19 mouse cellular contexts compared by ENCODE assay signal in the genomic region with DNA sequence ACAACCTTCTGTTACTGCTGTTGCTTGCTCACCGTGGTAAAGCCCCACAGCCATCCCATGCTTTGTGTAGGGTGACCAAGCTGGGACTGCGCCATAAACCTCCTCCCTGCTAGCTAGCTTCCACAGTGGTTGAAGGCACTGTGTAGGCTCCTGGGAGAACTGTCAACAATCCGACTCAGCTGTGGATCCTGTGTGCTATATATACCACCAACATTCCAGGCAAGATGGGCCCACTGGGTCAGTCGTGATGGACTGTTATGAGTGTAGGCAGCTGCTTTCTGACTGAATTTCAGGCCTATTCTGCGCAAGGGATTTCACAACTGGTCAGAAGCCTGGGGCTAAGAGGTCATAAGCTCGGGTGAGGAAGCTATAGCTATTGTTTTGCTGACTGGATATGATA. TPM values are rescaled to one million over a fixed set of nuclear protein-coding genes. Genes with fewer than 3 reads are reported as not detected.
A peak's percentile ranks its signal among the peaks of the same experiment; 100 is the strongest.
DNase-seq lines count a peak whose midpoint lies in the region; ATAC-seq and TF ChIP-seq lines count a peak whose summit lies in the region.
"Had no signal": no experiment of that assay in that cellular context is flagged by ENCODE, and none has a peak within 500 bp of the region (broad histone marks: within the 10 kb centered on the region; RNA-seq: fewer than 3 reads in every experiment).

No protein-coding gene starts in this region.

- no peaks in the 10 kb centered on the region for H3K27me3 ChIP-seq in heart, embryonic 10.5 days (ENCODE audit: insufficient read depth, poor library complexity, severe bottlenecking)
- no peaks in the 10 kb centered on the region for H3K27me3 ChIP-seq in lung, embryonic 14.5 days (ENCODE audit: insufficient read depth, low read length)
- no peaks in the 10 kb centered on the region for H3K27me3 ChIP-seq in lung, postnatal 0 days (replicated peaks; ENCODE audit: insufficient read depth, low read length)
- no peaks in the 10 kb centered on the region for H3K27me3 ChIP-seq in stomach, postnatal 0 days (ENCODE audit: control insufficient read depth, insufficient read depth, low read length)
- H3K27me3 ChIP-seq: embryonic facial prominence, embryonic 12.5 days; kidney, embryonic 15.5 days; neural tube, embryonic 13.5 days had no signal

- intact Hi-C loops in heart, postnatal 14 days (cut with DNase I) = no loop called here

- no peaks in the 10 kb centered on the region for H3K9me3 ChIP-seq in heart, embryonic 10.5 days
- no peaks in the 10 kb centered on the region for H3K9me3 ChIP-seq in lung, embryonic 14.5 days (ENCODE audit: low read depth, low read length)
- H3K9me3 ChIP-seq in lung, postnatal 0 days (ENCODE audit: low read length) = no peaks in the 10 kb centered on the region
- no peaks in the 10 kb centered on the region for H3K9me3 ChIP-seq in stomach, postnatal 0 days (ENCODE audit: control insufficient read depth, low read length)
- H3K9me3 ChIP-seq: embryonic facial prominence, embryonic 12.5 days; kidney, embryonic 15.5 days; neural tube, embryonic 13.5 days had no signal

- DNase-seq in heart, embryonic 10.5 days (ENCODE audit: low spot score) = no peak
- no peak for DNase-seq in heart, postnatal 14 days
- peak; percentile 70 for DNase-seq in lung, embryonic 14.5 days
- DNase-seq in lung, adult 2 months = no peak
- peak; percentile 88 for DNase-seq in lung, postnatal 0 days (ENCODE audit: low spot score)
- no peak for DNase-seq in stomach, postnatal 0 days (ENCODE audit: low spot score)
- no peak for DNase-seq in kidney, adult 8-10 months
- DNase-seq: adrenal gland, postnatal 10 days; cerebellum, adult 11-12 months; cerebellum, postnatal 25 days; forebrain, postnatal 0 days; heart, adult 11 months; left cerebral cortex, postnatal 4 days; right cerebral cortex, postnatal 4 days; thymus, postnatal 25 days had no signal

- TF ChIP-seq POLR2A in lung, adult 2 months (IDR thresholded peaks at IDR 0.05; ENCODE audit: borderline replicate concordance, extremely low read depth, low read depth, low read length) = no peak

- peak; percentile 88 for ATAC-seq in lung, embryonic 14.5 days (ENCODE audit: insufficient read depth)
- ATAC-seq in lung, postnatal 0 days = peak; percentile 91
- ATAC-seq in stomach, postnatal 0 days (ENCODE audit: low FRiP score, low TSS enrichment) = no peak
- ATAC-seq: forebrain, postnatal 0 days had no signal

- no peak overlapping the region for H3K9ac ChIP-seq in lung, embryonic 14.5 days
- H3K9ac ChIP-seq in lung, postnatal 0 days (replicated peaks; ENCODE audit: low read depth) = no peak overlapping the region
- H3K9ac ChIP-seq in stomach, postnatal 0 days (ENCODE audit: low read length) = 0 out of 2 replicates have a peak overlapping the region, but pooled peaks have one; percentile 8
- H3K9ac ChIP-seq: embryonic facial prominence, embryonic 12.5 days; forebrain, postnatal 0 days; kidney, embryonic 15.5 days; liver, embryonic 14.5 days; neural tube, embryonic 13.5 days had no signal

- no peak overlapping the region for H3K4me2 ChIP-seq in lung, embryonic 14.5 days
- no peak overlapping the region for H3K4me2 ChIP-seq in lung, postnatal 0 days (replicated peaks; ENCODE audit: low read depth, low read length)
- no peak overlapping the region for H3K4me2 ChIP-seq in stomach, postnatal 0 days (replicated peaks; ENCODE audit: low read depth)
- H3K4me2 ChIP-seq: embryonic facial prominence, embryonic 12.5 days; kidney, embryonic 15.5 days; neural tube, embryonic 13.5 days had no signal

- H3K27ac ChIP-seq in heart, embryonic 10.5 days = peak overlapping the region; percentile 22; the same call in 1 of the 2 replicates
- H3K27ac ChIP-seq in lung, embryonic 14.5 days (ENCODE audit: low read depth) = peak overlapping the region; percentile 34; the same call in 1 of the 2 replicates
- H3K27ac ChIP-seq in lung, postnatal 0 days (ENCODE audit: low read length) = peak overlapping the region; percentile 75
- no peak overlapping the region for H3K27ac ChIP-seq in stomach, postnatal 0 days (replicated peaks)
- H3K27ac ChIP-seq: embryonic facial prominence, embryonic 12.5 days; kidney, embryonic 15.5 days; liver, embryonic 14.5 days; neural tube, embryonic 13.5 days had no signal

- H3K4me1 ChIP-seq in heart, embryonic 10.5 days = peaks cover 8% of the 10 kb centered on the region
- no peaks in the 10 kb centered on the region for H3K4me1 ChIP-seq in lung, embryonic 14.5 days (ENCODE audit: insufficient read depth)
- no peaks in the 10 kb centered on the region for H3K4me1 ChIP-seq in lung, adult 2 months (ENCODE audit: control insufficient read depth, insufficient read depth, low read length)
- no peaks in the 10 kb centered on the region for H3K4me1 ChIP-seq in lung, postnatal 0 days (ENCODE audit: insufficient read depth, low read depth, low read length)
- no peaks in the 10 kb centered on the region for H3K4me1 ChIP-seq in stomach, postnatal 0 days (replicated peaks; ENCODE audit: control insufficient read depth, insufficient read depth)
- H3K4me1 ChIP-seq: embryonic facial prominence, embryonic 12.5 days; kidney, embryonic 15.5 days; neural tube, embryonic 13.5 days had no signal

- no peak for TF ChIP-seq CTCF in lung, embryonic 14.5 days (IDR thresholded peaks at IDR 0.05; ENCODE audit: low read depth)
- TF ChIP-seq CTCF in lung, adult 2 months (IDR thresholded peaks at IDR 0.05; ENCODE audit: insufficient read depth, low read length) = no peak
- no peak for TF ChIP-seq CTCF in lung, postnatal 0 days (IDR thresholded peaks at IDR 0.05)
- TF ChIP-seq CTCF in stomach, postnatal 0 days (IDR thresholded peaks at IDR 0.05; ENCODE audit: low read depth) = no peak

- WGBS in heart, embryonic 10.5 days = 65% methylated on average over 6 of the region's 6 CpGs
- 50% methylated on average over 6 of the region's 6 CpGs for WGBS in lung, embryonic 14.5 days
- 54% methylated on average over 6 of the region's 6 CpGs for WGBS in lung, adult 2 months
- WGBS in lung, postnatal 0 days = 48% methylated on average over 6 of the region's 6 CpGs
- WGBS in stomach, postnatal 0 days = 60% methylated on average over 6 of the region's 6 CpGs

- no peak overlapping the region for H3K4me3 ChIP-seq in heart, embryonic 10.5 days
- no peak overlapping the region for H3K4me3 ChIP-seq in lung, embryonic 14.5 days (ENCODE audit: low read depth, low read length)
- no peak overlapping the region for H3K4me3 ChIP-seq in lung, adult 2 months (replicated peaks; ENCODE audit: extremely low read depth, low read depth, low read length)
- no peak overlapping the region for H3K4me3 ChIP-seq in lung, postnatal 0 days (ENCODE audit: low read depth, low read length)
- H3K4me3 ChIP-seq in stomach, postnatal 0 days (ENCODE audit: low read depth, low read length) = no peak overlapping the region
- H3K4me3 ChIP-seq: embryonic facial prominence, embryonic 12.5 days; kidney, embryonic 15.5 days; neural tube, embryonic 13.5 days had no signal

- H3K36me3 ChIP-seq in heart, embryonic 10.5 days = 0 out of 2 replicates have a peak, but pooled peaks cover 5% of the 10 kb centered on the region
- H3K36me3 ChIP-seq in lung, embryonic 14.5 days (ENCODE audit: insufficient read depth) = peaks cover 24% of the 10 kb centered on the region
- H3K36me3 ChIP-seq in lung, postnatal 0 days (ENCODE audit: insufficient read depth, low read length) = no peaks in the 10 kb centered on the region
- H3K36me3 ChIP-seq in stomach, postnatal 0 days (ENCODE audit: control insufficient read depth, insufficient read depth, low read length) = peaks cover 6% of the 10 kb centered on the region

- TF ChIP-seq EP300 in lung, postnatal 0 days (IDR thresholded peaks at IDR 0.05) = peak; percentile 77
- TF ChIP-seq EP300 in stomach, postnatal 0 days (optimal IDR thresholded peaks at IDR 0.05) = no peak

RNA-seq across cellular contexts. Expression of gene Slc1a4, which starts 32.6 kb away (rescaled TPM):
- 6.7 and 10.8 TPM in 2 replicates for polyA plus RNA-seq in heart, embryonic 10.5 days (2016; fragmentation: Nextera tagmentation; extraction: Ambion mirVana)
- 1 to 10 TPM; 2.4 to 2.7 TPM for total RNA-seq in heart, postnatal 14 days (2021)
- polyA plus RNA-seq in lung, embryonic 14.5 days (2014; fragmentation: Nextera tagmentation; extraction: Ambion mirVana) = 23.9 and 24.6 TPM in 2 replicates
- polyA plus RNA-seq in lung, adult 2 months (2012; rRNA removed) = 7.5 and 12.5 TPM in 2 replicates
- 17.5 and 17.7 TPM in 2 replicates for polyA plus RNA-seq in lung, postnatal 0 days (2015; fragmentation: Nextera tagmentation; extraction: Ambion mirVana)
- polyA plus RNA-seq in stomach, postnatal 0 days (2015; fragmentation: Nextera tagmentation; extraction: Ambion mirVana) = 7.2 and 8.7 TPM in 2 replicates

RNA-seq across cellular contexts. Expression of gene Cep68, which starts 50.7 kb away (rescaled TPM):
- 39.0 and 40.8 TPM in 2 replicates for polyA plus RNA-seq in heart, embryonic 10.5 days (2016; fragmentation: Nextera tagmentation; extraction: Ambion mirVana)
- 10 to 100 TPM; 42.1 to 48.1 TPM for total RNA-seq in heart, postnatal 14 days (2021)
- polyA plus RNA-seq in lung, embryonic 14.5 days (2014; fragmentation: Nextera tagmentation; extraction: Ambion mirVana) = 43.4 and 46.6 TPM in 2 replicates
- polyA plus RNA-seq in lung, adult 2 months (2012; rRNA removed) = 19.5 and 21.0 TPM in 2 replicates
- 12.5 and 14.7 TPM in 2 replicates for polyA plus RNA-seq in lung, postnatal 0 days (2015; fragmentation: Nextera tagmentation; extraction: Ambion mirVana)
- 8.4 and 8.6 TPM in 2 replicates for polyA plus RNA-seq in stomach, postnatal 0 days (2015; fragmentation: Nextera tagmentation; extraction: Ambion mirVana)

Comparison
In these comparisons a context has a peak if more than half of its experiments do, and no peak if none do; other contexts are left out.
1. DNase-seq: peak in lung, embryonic 14.5 days (single experiment) and lung, postnatal 0 days (single experiment); none in heart, embryonic 10.5 days (single experiment), heart, postnatal 14 days (0 of 2), lung, adult 2 months (single experiment), stomach, postnatal 0 days (single experiment) and kidney, adult 8-10 months (0 of 2).